Mouse (Mus musculus) adrenal gland, adult 2 months (tissue): ENCODE results near the gene Ctbp2. TPM values are rescaled to one million over a fixed set of nuclear protein-coding genes. Genes with fewer than 3 reads are reported as not detected.
A peak's percentile ranks its signal among the peaks of the same experiment; 100 is the strongest.
"Not testable (repeated sequence)": the region's sequence is repeated elsewhere in the genome, so short reads cannot be mapped to it uniquely, and the experiment has no call there.

Experiments used
- DNase-seq: peaks from one replicate; pipeline ENCODE4 v3.0.0; 2021
- polyA plus RNA-seq: library from polyadenylated mRNA; depleted of rRNA; stranded (reverse); fragments of >200 nt; gene quantifications from 2 replicates; pipeline ENCODE4 v1.2.3, GENCODE M21; 2012
- total RNA-seq, 2 experiments: library from RNA; stranded (reverse); gene quantifications; 2 replicates each; pipeline ENCODE4 v1.2.3; 2021

Gene Ctbp2
- total and polyA plus RNA-seq, 3 experiments = 53.2 to 65.3 (median 54.4) TPM

GRCm38 (mm10) chr7:133121080-133121607, 3.0 kb downstream of the Ctbp2 start:
- no peak for DNase-seq

- no peak for DNase-seq
Measured at GRCm38 (mm10) chr7:133120221-133120751, 3.9 kb downstream of the Ctbp2 start.

- no peak for DNase-seq
Measured at GRCm38 (mm10) chr7:133117815-133118214, 6.3 kb downstream of the Ctbp2 start.

GRCm38 (mm10) chr7:133116542-133116941, 7.6 kb downstream of the Ctbp2 start:
- no peak for DNase-seq

GRCm38 (mm10) chr7:133115886-133116285, 8.3 kb downstream of the Ctbp2 start:
- peak; percentile 44 for DNase-seq

- DNase-seq = no peak
Measured at GRCm38 (mm10) chr7:133114847-133115470, 9.2 kb downstream of the Ctbp2 start.

GRCm38 (mm10) chr7:133113185-133113895, 10.8 kb downstream of the Ctbp2 start:
- no peak for DNase-seq

- no peak for DNase-seq
Measured at GRCm38 (mm10) chr7:133112351-133112831, 11.8 kb downstream of the Ctbp2 start.

- DNase-seq = no peak
Measured at GRCm38 (mm10) chr7:133109442-133109841, 14.7 kb downstream of the Ctbp2 start.

- DNase-seq = no peak
Measured at GRCm38 (mm10) chr7:133108695-133109094, 15.5 kb downstream of the Ctbp2 start.

- DNase-seq = no peak
Measured at GRCm38 (mm10) chr7:133102578-133102977, 21.6 kb downstream of the Ctbp2 start.

- no peak for DNase-seq
Measured at GRCm38 (mm10) chr7:133101070-133101469, 23.1 kb downstream of the Ctbp2 start.

- DNase-seq = no peak
Measured at GRCm38 (mm10) chr7:133100178-133100577, 24.0 kb downstream of the Ctbp2 start.

- DNase-seq = no peak
Measured at GRCm38 (mm10) chr7:133099266-133099665, 24.9 kb downstream of the Ctbp2 start.

GRCm38 (mm10) chr7:133098118-133098793, 25.9 kb downstream of the Ctbp2 start:
- no peak for DNase-seq

GRCm38 (mm10) chr7:133095610-133096009, 28.5 kb downstream of the Ctbp2 start:
- DNase-seq = not testable (repeated sequence)

- DNase-seq = no peak
Measured at GRCm38 (mm10) chr7:133094711-133095495, 29.3 kb downstream of the Ctbp2 start.

- no peak for DNase-seq
Measured at GRCm38 (mm10) chr7:133094161-133094560, 30.0 kb downstream of the Ctbp2 start.

GRCm38 (mm10) chr7:133093731-133094130, 30.4 kb downstream of the Ctbp2 start:
- DNase-seq = no peak

- no peak for DNase-seq
Measured at GRCm38 (mm10) chr7:133090641-133091040, 33.5 kb downstream of the Ctbp2 start.

GRCm38 (mm10) chr7:133089621-133090260, 34.4 kb downstream of the Ctbp2 start:
- no peak for DNase-seq
